Mouse (Mus musculus): ENCODE measurements around the gene Olfr212.
"Not testable (repeated sequence)": the region's sequence is repeated elsewhere in the genome, so short reads cannot be mapped to it uniquely, and the experiment has no call there.

Olfr212 gene

GRCm38 (mm10) chr6:116506302-116507003 lies at the start of gene Olfr212:
Gene Olfr212, plus strand, starts transcription at chr6:116506516.
- not testable (repeated sequence) for DNase-seq (ENCODE audit: low read depth, low spot score)

- no peak for DNase-seq (ENCODE audit: low read depth, low spot score)
Measured at GRCm38 (mm10) chr6:116458728-116459127, 47.6 kb upstream of the Olfr212 start.

- DNase-seq (ENCODE audit: low read depth, low spot score), result no peak
Measured at GRCm38 (mm10) chr6:116459232-116459631, 47.1 kb upstream of the Olfr212 start.

- DNase-seq (ENCODE audit: low read depth, low spot score), result no peak
Measured at GRCm38 (mm10) chr6:116460544-116461283, 45.6 kb upstream of the Olfr212 start, which contains the start of gene Alox5. Gene Alox5, minus strand, starts transcription at chr6:116461178.

- DNase-seq (ENCODE audit: low read depth, low spot score), result no peak
Measured at GRCm38 (mm10) chr6:116468081-116468480, 38.2 kb upstream of the Olfr212 start.

- DNase-seq (ENCODE audit: low read depth, low spot score), result no peak
Measured at GRCm38 (mm10) chr6:116485081-116485480, 21.2 kb upstream of the Olfr212 start.

GRCm38 (mm10) chr6:116486833-116487232 lies 19.5 kb upstream of the Olfr212 start:
- no peak for DNase-seq (ENCODE audit: low read depth, low spot score)

GRCm38 (mm10) chr6:116488791-116489190 lies 17.5 kb upstream of the Olfr212 start, which contains the start of gene Olfr211:
Gene Olfr211, plus strand, starts transcription at chr6:116489091.
- no peak for DNase-seq (ENCODE audit: low read depth, low spot score)

- DNase-seq (ENCODE audit: low read depth, low spot score), result no peak
Measured at GRCm38 (mm10) chr6:116493742-116494141, 12.6 kb upstream of the Olfr212 start.

GRCm38 (mm10) chr6:116495960-116496359 lies 10.4 kb upstream of the Olfr212 start:
- no peak for DNase-seq (ENCODE audit: low read depth, low spot score)

- DNase-seq (ENCODE audit: low read depth, low spot score), result no peak
Measured at GRCm38 (mm10) chr6:116514832-116515231, 8.5 kb downstream of the Olfr212 start.

GRCm38 (mm10) chr6:116538156-116538555 lies 31.8 kb downstream of the Olfr212 start, which contains the start of gene Olfr213:
Gene Olfr213, plus strand, starts transcription at chr6:116538456.
- DNase-seq (ENCODE audit: low read depth, low spot score), result no peak

GRCm38 (mm10) chr6:116542500-116542899 lies 36.2 kb downstream of the Olfr212 start:
- DNase-seq (ENCODE audit: low read depth, low spot score), result no peak

- DNase-seq (ENCODE audit: low read depth, low spot score), result not testable (repeated sequence)
Measured at GRCm38 (mm10) chr6:116550841-116551240, 44.5 kb downstream of the Olfr212 start, which contains the start of gene Gm5580. Gene Gm5580, plus strand, starts transcription at chr6:116551141.

GRCm38 (mm10) chr6:116553935-116554334 lies 47.6 kb downstream of the Olfr212 start, which contains the start of gene Olfr214:
Gene Olfr214, plus strand, starts transcription at chr6:116554235.
- DNase-seq (ENCODE audit: low read depth, low spot score), result no peak

GRCm38 (mm10) chr6:116554952-116555351 lies 48.6 kb downstream of the Olfr212 start:
- no peak for DNase-seq (ENCODE audit: low read depth, low spot score)
